Mouse (Mus musculus): Measurements from ENCODE around the gene Lbx2.

Gene Lbx2

GRCm38 (mm10) chr6:83070311-83071219, 15.6 kb upstream of the Lbx2 start:
- in situ Hi-C loops (cut with MboI; ENCODE audit: low sequenced_read_pairs) = no loop called here

DNA sequence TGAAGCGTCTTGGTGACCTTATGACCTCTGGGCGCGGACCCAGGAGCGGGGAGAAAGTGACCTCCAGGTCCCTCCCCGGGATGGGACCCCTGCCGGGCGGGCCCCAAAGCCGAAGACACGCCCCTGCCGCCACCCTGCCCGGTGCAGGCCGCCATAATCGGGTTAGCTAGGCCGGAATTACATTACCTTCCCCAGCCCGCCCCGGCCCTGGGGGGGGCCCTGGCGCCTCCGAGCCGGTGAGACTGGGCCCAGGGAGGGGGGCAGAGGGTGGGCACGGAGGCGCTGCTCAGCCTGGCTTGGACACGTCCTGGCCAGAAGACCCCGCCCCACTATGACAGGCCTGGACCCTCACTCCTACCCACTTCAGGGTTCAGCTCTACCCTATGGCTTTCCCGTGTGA, 14.9 kb upstream of the Lbx2 start:
- in situ Hi-C loops (cut with MboI; ENCODE audit: low sequenced_read_pairs) = no loop called here

DNA sequence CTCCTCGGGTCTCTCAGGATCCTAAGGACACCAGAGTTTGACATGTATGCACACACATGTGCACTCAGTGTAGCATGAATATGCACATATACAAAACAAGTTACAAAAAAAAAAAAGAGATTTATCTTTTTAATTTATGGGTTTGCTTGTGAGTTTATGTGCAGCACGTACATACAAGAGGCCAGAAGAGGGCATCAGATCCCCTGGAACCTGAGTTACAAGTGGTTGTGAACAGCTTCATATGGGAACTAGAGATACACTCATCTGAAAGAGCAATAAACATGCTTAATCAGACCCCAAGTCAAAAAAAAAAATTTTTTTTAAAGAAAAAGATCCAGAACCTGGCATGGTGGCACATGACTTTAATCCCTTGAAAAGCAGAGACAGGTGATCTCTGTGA, 11.2 kb upstream of the Lbx2 start:
- in situ Hi-C loops (cut with MboI; ENCODE audit: low sequenced_read_pairs) = no loop called here

DNA sequence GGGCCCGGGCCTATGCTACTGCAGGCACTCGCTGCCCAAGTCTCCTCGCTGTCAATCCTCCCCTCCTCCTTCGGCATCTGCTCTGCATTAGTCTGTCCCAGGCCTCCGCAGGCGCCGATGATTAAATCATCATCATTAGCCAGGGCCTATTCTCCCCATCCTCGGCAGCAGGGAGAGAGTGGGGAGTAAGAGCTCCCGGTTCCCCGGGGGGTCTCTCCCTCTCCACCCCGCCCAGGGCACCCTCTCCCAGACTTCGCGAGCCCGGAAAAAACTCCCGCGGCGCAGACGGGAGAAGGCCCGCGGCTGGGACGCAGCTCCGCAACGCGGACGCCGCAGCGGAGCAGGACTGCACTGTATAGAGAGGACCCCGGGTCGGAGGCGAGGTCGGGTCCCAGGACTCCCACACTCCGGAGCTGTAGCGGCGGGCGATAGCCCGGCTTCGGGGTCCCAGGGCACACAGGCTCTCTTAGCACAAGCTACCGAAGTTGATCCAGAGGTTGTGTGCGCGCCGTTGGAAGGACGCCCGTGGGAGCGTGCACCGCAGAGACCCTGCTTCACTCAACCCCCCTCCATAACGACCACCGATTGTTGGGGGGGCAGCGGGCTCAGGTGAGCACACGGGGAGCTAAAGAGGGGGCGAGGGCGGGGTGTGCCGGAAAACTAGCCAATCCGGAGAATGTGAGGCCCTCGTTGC, 8.4 kb upstream of the Lbx2 start, which contains the start of gene Pcgf1:
Pcgf1 (plus strand) TSS at position 240 of the 694 bp plus-strand sequence.
- in situ Hi-C loops (cut with MboI; ENCODE audit: low sequenced_read_pairs) = no loop called here

DNA sequence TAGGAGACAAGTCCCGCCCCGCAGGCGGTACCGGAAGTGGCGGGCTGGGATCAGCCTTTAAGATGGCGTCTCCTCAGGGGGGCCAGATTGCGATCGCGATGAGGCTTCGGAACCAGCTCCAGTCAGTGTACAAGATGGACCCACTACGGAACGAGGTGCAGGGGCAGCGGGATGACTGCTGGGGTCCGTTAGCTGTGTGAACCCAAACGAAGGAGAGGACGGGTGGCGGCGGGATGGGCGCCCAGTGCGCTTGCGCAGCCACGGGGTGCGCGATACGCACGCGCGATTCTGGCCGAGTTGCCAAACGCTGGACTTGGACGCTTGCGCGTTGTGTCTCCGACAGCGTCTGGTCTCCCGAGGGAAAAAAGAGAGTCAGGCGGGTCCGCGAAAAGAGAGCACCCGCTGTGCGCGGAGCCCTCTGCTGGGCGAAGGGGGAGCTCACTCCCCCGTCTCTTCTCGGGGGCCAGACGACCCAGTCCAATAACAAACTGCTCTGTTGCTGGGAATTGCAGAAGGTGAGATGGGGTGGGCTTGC, 7.8 kb upstream of the Lbx2 start:
- in situ Hi-C loops (cut with MboI; ENCODE audit: low sequenced_read_pairs) = no loop called here

GRCm38 (mm10) chr6:83080210-83080609, 6.0 kb upstream of the Lbx2 start:
- in situ Hi-C loops (cut with MboI; ENCODE audit: low sequenced_read_pairs) = no loop called here

DNA sequence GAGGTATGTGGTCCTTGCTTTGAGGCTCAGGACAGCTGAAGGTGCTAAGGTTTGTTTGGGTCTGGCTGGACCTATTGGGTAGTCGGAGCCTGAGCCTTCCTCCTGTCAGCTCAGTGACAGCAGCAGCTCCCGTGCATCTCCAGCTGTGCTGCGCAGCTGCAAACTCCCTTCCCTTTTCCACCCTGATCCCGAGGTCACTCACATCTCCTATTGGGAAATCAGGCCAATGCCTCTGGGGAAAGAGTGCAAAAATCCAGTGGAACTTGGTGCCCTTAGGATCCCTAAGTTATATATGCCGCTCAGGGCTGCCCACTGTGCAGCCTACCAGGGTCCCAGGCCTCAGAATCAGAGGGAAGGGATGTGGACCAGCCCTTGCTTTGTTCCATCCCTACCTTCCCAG, 2.7 kb upstream of the Lbx2 start:
- in situ Hi-C loops (cut with MboI; ENCODE audit: low sequenced_read_pairs) = no loop called here

GRCm38 (mm10) chr6:83084477-83084876, 1.7 kb upstream of the Lbx2 start:
- in situ Hi-C loops (cut with MboI; ENCODE audit: low sequenced_read_pairs) = no loop called here

DNA sequence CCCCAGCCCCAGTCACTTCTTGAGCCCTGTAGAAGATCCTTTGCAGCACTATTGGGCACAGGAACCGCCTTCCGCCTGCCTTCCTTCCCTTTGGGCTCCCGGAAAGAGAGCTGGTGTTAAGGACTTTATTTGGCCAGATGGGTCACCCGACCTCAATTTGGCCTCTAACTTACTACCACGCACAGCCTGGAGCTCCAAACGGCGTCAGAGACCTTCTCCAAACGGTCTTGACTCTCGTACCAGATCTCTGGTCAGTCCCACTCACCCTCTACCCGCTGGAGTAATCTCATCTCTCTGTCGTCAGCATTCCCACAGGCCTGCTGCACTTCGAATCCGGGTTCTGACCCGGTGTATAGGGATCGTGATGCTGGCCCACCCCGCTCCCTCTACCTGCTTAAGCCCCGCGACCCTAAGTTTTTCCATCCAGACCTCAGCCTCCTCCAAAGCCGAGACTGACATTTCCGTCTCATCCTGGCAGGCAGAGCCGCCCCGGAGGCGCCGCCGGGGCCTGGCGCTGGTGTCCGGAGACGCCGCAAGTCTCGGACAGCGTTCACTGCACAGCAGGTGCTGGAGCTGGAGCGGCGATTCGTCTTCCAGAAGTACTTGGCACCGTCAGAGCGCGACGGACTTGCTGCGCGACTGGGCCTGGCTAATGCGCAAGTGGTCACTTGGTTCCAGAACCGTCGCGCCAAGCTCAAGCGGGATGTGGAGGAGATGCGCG, 1.2 kb downstream of the Lbx2 start:
- in situ Hi-C loops (cut with MboI; ENCODE audit: low sequenced_read_pairs) = no loop called here

- in situ Hi-C loops (cut with MboI; ENCODE audit: low sequenced_read_pairs) = no loop called here
These were observed 1.7 kb downstream of the Lbx2 start for GRCm38 (mm10) chr6:83087926-83088260.

DNA sequence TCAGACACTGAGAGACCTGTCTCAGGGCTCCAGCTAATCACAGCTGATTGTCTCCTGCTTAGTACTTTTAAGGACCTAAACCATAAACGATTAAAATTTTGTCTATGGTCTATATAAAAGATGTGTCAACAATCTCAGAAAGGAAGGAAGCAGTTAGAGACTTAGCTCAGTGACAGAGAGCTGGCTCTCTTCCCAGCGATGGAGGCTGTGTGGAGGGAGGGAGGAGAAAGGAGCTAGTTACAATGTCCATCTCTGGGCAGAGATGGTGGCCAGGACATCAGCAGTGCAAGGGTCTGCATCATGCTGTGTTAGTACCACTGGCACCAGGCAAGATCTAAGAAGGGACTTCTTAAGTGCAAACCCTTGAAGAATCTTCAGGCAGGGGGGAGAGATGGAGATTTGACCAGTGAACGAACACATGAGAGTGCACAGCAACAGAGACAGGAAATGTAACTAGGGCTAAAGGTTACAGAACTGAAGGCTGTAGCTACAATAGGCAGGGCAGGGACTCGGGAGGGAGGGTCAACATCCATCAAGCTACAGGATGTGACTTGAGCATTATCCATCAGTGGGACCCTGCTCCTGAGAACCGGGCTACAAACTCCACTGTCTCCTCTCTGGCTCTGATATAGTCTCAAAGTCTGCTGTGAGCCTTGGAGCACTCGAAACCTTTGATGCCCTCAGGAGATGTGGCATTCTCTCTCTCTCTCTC, 6.4 kb downstream of the Lbx2 start:
- in situ Hi-C loops (cut with MboI; ENCODE audit: low sequenced_read_pairs) = no loop called here

GRCm38 (mm10) chr6:83095968-83096367, 9.8 kb downstream of the Lbx2 start:
- in situ Hi-C loops (cut with MboI; ENCODE audit: low sequenced_read_pairs) = no loop called here

DNA sequence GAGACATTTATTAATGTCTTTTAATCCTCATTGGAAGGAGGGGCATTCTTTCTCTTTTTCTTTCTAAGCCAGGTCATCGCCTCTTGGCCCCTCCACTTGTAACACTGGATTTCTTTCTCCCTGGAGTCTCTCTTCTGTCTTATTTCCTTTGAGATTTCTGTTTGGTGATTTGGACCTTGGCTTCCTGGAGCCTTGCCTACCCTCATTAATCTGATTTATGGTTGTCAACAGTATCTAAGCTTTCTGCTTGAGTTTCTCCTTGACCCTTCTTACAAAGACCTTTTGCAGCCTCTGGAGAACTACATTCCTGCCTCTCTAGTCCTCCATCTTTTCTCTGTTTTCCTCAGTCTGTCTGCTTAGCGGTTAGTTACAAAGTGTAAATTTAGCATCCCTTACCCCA, 12.2 kb downstream of the Lbx2 start:
- in situ Hi-C loops (cut with MboI; ENCODE audit: low sequenced_read_pairs) = no loop called here

- in situ Hi-C loops (cut with MboI; ENCODE audit: low sequenced_read_pairs) = no loop called here
These were observed 15.1 kb downstream of the Lbx2 start, which contains the start of the genes Ccdc142 and Gm42688 for GRCm38 (mm10) chr6:83101316-83101687. Ccdc142 (plus strand) TSS chr6:83101601. Gm42688 (plus strand) TSS chr6:83101617.

- in situ Hi-C loops (cut with MboI; ENCODE audit: low sequenced_read_pairs) = no loop called here
These were observed 15.8 kb downstream of the Lbx2 start for GRCm38 (mm10) chr6:83101688-83102556.

DNA sequence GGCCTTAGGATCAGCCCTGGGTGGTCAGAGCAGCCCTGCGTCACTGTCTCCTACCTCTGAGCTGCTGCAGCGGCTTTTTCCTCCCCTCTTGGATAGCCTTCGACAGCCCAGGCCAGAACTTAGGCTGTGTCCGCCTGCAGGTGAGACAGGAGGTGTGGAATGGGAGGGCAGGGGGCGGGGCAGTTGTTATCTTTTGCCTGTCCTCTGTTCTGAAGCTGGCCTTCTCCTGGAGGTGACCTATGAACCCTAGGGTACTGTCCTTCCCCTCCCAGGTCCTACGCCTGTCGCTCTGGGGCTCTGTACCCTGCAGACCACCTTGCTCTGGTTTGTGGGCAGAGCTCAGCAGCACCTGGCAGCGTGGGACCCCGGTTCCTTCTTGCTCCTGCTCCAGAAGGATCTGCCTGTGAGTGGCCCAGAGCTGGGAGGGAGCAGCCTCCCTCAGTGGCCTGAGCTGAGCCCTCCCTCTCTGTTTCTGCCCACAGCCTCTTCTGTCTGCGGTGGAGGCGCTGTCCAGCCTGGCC, 17.0 kb downstream of the Lbx2 start:
- in situ Hi-C loops (cut with MboI; ENCODE audit: low sequenced_read_pairs) = no loop called here

- in situ Hi-C loops (cut with MboI; ENCODE audit: low sequenced_read_pairs) = no loop called here
These were observed 18.0 kb downstream of the Lbx2 start for GRCm38 (mm10) chr6:83104158-83104557.

DNA sequence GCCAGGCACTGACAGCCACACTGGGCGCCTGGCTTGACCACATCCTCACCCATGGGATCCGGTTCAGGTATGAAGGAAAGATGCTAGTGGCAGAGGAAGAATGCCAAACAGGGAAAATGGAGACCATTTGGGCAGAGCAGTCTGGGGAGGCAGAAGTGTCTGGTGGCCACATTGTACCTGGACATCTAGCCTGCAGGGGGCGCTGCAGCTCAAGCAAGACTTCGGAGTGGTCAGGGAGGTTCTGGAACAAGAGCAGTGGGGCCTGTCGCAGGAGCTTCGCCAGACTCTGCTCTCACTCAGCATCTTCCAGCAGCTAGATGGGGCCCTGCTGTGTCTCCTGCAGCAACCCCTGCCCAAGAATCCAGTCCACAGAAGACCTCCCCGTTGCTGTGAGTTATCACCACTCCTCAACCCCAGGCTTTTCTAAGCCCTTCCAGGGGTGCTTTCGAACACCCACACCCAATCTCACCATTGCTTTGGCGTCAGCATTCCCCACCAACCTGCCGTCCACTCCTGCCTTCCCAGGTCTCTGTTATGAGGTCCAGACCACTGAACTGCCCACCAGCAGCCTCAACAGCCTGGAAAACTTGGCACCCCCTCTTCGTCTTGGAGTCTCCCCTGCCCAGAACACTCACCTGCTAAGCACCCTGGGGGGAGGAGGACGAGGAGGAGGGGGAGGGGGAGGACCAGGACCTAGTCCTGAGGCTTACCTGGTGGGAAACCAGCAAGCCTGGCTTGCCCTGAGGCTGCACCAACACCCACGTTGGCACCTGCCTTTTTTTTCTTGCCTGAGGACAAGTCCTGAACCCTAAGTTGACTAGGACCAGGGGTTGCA, 21.6 kb downstream of the Lbx2 start:
- in situ Hi-C loops (cut with MboI; ENCODE audit: low sequenced_read_pairs) = no loop called here
